Mouse (Mus musculus) urinary bladder, adult 2 months (tissue): ENCODE results near the gene Slc22a6. TPM values are rescaled to one million over a fixed set of nuclear protein-coding genes. Genes with fewer than 3 reads are reported as not detected.

Experiments used
- DNase-seq: peaks from one replicate; pipeline ENCODE4 v3.0.0; 2022; ENCODE audit warnings: low spot score
- polyA plus RNA-seq: library from polyadenylated mRNA; depleted of rRNA; stranded (reverse); fragments of >200 nt; gene quantifications from 2 replicates; pipeline ENCODE4 v1.2.3, GENCODE M21; 2012

The Slc22a6 gene
- polyA plus RNA-seq, 1 experiment, result not detected

DNA sequence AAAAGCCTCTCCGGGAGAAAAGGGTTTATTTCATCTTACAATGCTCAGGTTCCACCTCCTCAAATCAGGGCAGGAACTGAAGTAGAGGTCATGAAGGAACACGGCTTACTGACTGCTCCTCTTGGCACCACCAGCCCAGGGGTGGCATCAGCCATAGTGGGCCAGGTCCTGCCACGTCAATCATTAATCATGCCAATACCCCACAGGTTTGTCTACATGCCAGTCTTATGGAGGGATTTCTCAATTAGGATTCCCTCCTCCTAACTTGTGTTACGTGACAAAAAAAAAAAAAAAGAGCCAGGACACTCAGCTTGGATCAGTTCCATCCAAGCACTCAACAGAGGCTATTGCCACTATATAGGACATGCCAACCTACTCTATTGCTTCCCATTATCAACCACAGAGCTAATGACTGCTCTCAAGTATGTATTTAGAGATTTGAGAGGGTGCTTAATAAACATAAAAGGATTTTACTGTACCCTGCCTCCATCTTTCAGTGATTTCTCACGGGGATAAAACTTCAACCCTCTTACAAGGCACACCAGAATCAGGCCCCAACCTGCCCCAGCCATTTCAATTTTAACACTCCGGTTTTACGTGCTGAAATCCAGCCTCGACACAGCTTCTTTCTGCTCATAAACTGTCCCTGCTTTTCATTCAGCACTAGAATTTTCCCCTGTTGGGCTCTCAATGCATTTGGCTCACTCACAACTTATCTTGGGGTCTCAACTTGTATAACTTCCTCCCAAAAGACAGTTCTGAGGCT, 6.3 kb upstream of the Slc22a6 start:
- DNase-seq, result no peak

DNA sequence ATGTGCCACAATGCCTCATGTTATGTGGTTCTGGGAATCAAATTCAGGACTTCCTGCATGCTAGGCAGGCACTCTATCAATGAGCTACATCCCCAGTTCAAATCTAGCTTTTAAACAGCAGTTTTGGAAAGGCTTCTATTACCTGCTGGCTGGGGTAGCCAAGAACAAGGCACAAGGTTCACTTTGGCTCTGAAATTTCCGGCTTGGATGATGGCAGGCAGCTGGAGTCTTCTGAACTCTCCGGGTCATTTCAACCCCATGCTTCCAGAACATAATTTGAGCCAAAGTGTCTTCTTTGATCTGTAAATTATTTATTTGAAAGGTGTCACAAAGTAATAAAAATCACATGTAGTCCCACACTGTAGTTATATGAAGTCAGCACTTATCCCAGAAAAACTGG, 4.7 kb upstream of the Slc22a6 start:
- DNase-seq, result no peak

DNA sequence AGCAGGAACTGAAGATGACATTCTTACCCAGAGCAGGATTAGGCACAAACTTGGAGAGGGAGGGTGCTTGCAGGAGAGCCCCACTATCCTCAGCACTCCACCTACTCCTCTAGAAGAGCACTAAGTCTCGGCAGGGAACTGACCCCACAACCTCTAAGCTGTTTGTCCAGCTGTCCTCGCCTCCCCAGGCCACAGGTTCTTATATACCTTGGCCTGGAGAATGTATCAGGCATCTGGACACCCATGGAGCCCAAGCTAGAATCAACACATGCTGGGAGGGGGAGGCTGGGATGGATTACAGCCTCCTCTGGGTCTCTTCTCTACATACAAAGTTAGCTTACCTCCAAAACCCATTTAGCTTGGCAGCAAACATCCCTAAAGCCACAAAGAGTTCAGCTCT, 3.5 kb upstream of the Slc22a6 start:
- DNase-seq, result no peak

DNA sequence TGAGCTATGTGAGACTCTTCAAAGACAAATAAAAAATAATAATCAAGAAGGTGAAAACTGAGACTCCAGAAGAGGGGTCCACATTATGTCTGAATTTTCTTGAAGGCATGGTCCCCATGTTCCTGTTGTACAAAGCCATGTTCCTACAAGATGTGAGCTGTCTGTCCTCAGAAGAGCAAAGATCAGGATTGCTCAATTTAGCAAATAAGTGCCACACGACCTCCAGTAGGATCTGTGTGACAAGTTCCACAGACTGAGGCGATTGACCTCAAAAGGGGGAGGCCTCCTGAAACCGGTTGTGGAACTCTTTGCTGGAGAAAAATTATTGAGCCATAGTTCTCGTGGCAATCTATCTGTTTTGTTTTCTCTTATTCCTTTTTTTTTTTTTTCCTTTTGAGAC, 1.5 kb upstream of the Slc22a6 start:
- DNase-seq, result no peak

DNA sequence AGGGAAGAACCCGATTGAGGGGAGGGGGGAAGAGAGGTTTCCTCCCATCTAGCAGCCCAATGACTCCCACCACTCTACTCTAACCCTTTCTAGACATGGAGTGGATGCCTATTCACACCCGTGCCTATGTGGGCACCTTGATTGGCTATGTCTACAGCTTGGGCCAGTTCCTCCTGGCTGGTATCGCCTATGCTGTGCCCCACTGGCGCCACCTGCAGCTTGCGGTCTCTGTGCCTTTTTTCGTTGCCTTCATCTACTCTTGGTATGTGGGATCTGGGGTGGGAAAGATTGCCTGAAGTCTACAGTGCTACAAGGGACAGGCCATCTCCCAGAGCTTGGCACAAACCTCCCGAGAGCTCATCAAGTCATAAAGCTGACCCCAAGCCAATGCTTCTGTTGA, 3.3 kb downstream of the Slc22a6 start:
- DNase-seq, result no peak

DNA sequence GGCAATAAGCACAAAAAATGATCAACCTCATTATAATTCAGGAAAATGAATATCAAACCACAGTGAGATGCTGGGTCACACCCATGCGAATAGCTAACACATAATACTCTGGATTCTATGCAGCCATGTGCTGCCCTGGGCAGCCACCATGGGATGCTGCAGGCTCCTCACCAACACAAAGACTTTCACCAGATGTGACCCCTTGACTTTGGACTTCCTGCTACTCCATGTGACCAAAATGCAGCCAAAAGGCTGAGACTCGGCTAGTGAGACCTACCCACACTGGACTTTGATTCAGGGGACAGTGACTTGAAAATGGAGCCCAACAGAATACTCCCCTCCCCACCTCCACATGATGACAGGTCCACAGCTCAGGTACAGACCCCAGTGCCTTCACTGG, 12.4 kb downstream of the Slc22a6 start:
- no peak for DNase-seq

DNA sequence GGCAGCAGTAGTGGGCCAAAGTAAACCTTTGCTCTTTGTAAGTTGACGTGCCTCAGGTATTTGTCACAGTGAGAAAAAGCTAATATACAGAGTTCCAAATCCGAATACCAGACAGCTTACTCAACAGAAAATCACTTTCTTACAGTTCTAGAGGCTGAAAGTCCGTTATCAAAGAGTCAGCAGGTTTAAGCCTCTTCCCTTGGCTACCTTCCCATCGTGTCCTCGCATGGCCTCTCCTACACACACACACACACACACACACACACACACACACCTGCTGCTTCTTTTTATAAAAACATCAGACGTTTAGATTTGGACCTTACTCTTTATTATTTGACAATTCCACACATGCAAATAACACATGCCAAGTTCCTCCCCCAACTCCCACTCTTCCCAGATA, 13.0 kb downstream of the Slc22a6 start:
- DNase-seq, result no peak

DNA sequence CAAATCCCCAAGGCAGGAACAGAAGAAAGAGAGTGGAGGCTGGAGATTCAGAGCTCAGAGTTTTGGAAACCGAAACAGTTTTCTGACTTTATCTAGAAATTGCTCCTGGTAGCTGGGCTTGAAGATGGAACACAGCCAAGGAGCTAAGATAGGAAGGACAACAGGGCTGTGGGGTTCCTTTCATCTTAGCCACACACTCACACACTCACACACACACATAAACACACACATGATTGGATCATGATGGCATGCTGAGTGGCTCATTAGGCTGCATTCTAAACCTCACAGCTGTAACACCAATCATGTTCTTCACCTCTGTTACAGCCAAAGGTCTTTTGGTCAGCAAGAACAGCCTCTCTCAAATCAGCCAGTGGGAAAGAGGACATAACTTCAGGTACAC, 14.2 kb downstream of the Slc22a6 start:
- DNase-seq, result no peak

DNA sequence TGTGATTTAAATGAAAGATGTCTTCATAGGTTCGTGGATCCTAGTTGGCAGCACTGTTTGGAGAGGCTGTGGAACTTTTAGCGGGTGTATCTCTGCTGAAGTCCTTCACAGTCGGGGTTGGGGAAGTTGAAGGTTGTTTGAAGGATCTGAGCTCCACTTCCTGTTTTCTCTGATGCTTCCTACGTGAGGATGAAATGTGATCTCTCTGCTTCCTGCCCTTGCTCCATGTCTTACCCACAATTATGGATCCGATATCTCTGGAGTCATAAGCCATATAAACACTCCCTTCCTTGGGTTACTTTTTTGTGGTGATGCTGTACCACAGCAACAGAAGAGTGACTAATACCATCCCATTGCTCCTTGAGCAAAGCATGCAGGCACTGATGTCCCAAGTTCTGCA, 24.2 kb downstream of the Slc22a6 start:
- no peak for DNase-seq

DNA sequence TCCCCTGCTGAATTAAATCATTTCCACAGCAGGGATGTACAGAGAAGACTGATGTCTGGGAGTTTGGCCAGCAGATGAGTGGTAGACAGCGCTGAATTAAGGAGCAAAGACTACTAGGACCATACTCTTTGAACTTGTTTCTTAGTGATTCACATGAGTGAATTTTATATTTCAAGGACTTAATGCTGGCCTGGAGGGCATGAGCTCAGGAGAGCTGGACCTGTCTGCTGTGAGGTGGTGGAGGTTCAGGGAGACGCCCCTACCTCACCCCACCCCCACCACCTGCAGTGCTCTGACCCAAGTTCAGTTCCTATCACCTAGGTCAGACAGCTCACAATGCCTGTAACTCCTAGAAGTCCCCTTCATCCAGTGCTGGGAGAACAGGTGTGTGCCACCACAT, 28.6 kb downstream of the Slc22a6 start:
- no peak for DNase-seq

DNA sequence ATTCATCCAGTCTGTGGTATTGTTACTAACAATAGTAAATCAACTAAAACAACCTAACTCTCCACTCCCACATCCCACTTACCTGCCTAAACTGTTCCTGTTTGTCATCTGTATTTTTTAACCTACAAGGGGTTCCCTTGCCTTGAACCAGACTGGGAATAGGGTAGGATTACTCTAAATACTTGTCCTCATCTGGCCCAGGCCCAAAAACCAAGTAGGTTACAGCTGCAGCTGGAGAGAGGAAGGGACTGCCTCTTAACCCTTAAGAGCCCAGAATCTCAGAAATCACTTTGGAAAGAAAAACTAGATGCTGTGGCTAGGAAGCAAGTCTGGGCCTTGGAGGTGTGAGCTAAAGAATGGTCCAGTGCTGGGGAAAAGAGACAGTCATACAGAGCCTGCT, 38.0 kb downstream of the Slc22a6 start:
- DNase-seq, result no peak

DNA sequence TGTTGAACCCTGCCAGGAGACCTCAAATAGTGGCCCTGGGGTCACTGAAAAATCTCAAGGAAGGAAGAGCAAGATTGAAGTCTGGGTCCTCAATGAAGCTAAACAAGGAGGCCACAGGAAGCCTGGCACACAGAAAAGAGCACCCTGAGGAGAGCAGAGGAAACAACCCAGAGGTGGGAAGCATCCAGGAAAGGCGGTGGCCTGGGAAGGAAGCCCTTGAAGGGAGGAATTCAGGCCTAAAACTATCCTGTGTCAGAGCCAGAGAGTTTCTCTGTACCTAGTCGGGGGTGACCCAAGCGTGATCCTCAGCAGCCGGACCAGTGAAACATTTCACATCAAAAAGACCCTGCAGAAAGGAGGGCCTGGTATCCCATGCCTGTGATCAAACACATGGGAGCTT, 38.5 kb downstream of the Slc22a6 start:
- no peak for DNase-seq

DNA sequence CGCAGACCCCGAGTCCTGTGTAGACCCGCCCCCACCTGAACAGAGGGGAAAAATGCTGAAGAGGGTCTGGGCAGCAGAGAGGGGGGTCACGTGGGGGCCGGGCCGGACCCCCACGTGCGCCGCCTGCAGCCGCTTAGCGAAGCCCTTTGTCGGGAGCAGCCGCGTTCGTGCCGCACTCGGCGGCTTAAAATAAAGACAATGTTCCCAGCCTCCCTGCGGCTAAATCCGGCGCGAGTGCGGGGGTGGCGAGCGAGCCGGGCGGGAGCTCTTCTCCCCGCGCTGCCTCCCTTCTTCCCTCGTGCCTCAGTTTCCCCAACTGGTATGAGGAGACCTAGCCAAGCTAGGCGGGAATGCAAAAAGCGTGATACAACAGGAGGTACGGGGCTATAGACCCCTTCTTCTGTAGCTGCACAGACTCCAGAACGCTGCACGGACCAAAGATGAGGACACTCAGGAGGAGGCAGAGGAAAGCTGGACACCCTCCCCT, 44.0 kb downstream of the Slc22a6 start:
- DNase-seq, result no peak

DNA sequence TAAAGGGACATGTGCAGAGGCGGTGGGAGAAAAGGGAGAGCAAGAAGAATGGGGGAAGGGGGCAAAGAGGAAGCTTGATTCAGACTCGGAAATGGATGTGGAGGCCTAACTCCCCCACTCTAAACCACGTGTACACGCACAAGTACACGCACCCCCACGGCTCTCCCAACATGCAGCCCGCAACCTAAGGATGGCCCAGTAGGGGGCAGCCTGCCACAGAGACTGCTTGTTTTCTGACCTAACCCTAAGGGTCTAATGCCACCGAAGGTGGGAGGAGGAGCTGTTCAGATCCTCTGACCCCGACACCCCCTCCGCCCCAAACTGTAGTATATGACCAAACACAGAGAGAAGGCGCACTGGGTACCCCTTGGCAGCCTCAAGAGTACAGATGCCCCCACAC, 44.5 kb downstream of the Slc22a6 start:
- DNase-seq, result no peak

DNA sequence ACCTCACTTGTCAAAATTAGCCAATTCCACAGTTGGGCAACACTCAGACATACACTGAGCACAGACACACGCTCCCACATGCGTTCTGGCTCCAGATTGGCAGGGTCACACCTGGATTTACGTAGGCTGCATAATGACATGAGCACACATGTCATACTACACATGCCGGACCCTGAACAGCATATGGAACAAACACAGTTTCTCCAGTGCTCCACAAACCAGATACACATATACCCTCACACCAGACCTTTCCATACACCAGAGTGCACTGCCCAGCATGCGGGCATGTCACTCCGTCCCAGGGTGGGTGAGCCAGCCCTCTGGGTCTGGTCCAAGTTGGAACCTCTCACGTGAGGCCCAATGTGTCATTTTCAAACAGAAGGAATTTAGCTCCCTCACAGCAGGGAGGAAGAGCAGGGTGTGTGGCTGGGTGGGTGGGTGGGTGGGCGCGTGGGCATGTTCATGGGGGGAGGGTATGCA, 45.6 kb downstream of the Slc22a6 start, which contains the start of gene Chrm1:
TSS of gene Chrm1 (plus strand) at position 430 of the 480 bp plus-strand sequence.
- no peak for DNase-seq

DNA sequence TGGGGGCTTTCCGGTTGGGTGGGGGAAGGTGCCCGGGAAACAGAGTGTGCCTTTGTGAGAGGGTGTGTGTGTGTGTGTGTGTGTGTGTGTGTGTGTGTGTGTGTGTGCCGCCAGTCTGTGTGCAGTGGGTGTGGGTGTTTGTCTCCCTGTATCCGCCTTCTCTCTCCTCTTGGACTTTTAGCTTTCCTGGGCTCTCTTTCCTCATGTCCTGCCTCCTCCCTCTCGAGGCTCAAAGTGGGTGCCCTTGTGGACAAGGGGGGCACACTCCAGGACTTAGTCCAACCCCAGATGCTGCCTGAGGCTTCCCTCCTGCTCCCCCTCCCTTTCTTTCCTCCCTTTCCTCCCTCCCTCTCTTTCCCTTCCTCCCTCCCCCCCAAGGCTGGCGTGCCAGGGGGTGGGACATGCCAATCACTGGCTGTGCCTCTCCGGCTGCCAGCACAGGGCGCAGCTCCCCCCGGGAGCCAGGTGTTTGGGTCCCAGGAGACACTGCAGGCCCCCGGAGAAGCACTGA, 46.1 kb downstream of the Slc22a6 start:
- DNase-seq, result no peak

DNA sequence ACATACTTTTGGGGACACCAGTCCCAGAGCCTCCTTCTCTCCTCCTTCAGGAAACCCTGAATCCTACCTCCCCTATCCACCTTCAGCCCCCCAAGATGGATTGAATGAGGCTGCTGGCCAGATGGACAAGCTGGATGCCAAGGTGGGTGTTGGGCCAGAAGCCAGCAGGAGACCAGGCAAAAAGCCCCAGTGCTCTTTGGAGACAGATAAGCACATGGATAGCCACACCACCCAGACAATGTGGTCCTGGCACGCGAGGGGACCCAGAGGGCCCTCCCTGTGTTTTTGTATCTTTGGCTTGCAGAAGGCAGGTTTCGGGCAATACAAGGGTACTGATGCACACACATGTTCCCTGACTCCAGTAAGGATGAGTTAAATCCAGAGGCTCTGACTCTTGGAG, 47.0 kb downstream of the Slc22a6 start:
- DNase-seq, result no peak

DNA sequence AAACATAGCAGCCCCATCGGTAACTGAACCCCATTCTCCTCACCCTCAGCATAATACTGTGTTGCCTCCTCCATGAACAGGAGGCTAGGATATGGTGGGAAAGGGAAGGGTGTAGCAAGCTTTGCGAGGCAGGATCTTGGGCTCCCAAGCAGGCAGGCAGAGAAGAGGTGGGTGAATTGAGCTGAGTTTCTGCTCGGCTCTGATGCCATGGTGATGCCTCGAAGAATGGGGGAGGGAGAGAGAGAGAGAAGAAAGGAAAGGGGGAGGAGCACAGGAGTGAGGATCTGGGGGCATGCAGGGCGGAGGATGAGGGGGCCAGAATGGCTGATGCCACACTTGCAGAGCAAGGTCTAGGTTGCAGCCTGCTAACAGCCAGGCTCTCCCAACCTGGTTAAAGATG, 47.9 kb downstream of the Slc22a6 start:
- no peak for DNase-seq

DNA sequence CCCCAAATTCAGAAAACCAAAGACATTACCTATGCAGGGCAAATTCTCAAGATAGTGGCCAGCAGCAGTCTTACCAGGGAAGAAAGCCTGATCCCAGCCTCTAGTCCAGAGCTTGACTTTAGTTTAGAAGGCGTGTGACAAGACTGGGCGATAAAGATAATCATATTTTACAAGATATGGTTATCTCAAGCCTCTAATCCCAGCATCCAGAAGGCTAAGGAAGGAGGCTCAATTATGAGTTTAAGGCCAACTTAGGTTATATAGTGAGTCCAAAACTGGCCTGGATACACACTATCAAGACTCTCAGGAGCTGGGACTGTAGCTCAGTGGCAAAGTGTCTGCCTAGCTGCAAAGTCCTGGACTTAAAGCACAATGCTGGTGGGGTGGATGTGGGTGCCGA, 55.0 kb downstream of the Slc22a6 start:
- DNase-seq, result no peak

DNA sequence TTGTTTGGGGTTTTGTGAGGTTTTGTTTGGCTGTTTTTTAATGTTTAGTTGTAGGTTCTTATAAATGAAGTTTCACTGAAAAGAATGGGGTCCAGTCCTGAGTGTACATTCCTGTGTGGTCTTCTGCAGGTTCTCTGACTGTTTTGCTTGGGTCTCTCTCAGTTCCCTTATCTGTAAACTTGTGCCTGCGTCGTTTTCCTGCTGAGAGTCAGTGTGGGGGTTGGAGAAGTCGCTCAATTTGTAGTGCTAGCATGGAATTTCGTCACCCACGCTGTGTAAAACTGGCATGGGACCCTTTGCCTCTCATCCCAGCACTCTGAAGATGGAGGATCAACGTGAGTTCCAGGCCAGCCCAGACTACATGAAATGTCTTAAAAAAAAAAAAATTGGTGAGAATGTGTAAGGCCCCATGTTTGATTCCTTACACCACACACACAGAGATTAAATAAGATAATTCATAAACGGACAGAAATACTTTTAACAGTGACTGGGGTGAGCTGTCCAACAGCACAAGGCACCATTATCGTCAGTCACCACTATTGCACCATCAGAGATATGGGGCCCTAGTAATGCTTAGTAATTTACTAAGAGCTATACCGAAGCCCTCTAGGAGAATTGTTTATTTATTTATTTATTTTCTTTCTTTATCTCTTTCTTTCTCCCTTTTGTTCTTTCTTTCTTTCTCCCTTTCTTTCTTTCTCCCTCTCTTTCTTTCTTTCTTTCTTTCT, 55.7 kb downstream of the Slc22a6 start:
- no peak for DNase-seq
